Mouse (Mus musculus) stomach, embryonic 14.5 days (tissue): ENCODE measurements around the gene Zscan21. TPM values are rescaled to one million over a fixed set of nuclear protein-coding genes. Genes with fewer than 3 reads are reported as not detected.

ENCODE experiments used
- ATAC-seq: fragments of 200-750 bp; cut with Nextera tagmentation; 2 replicates; pipeline ENCODE4 v1.8.0; 2017; ENCODE audit warnings: low read depth, moderate TSS enrichment; ENCODE audit not compliant: insufficient number of reproducible peaks, insufficient read depth, low FRiP score
- H3K27ac ChIP-seq: fragments of 300-500 bp; sonication (generic); 2 replicates; pipeline ENCODE4 v1.5.1; 2014; ENCODE audit warnings: mild to moderate bottlenecking, low read length, moderate library complexity, mixed read lengths
- H3K27me3 ChIP-seq: fragments of 300-500 bp; sonication (generic); 2 replicates; pipeline ENCODE4 v1.6.1; 2014; ENCODE audit warnings: low read length, control low read depth, mixed read lengths; ENCODE audit not compliant: control insufficient read depth, insufficient read depth
- H3K36me3 ChIP-seq: fragments of 300-500 bp; sonication (generic); 2 replicates; pipeline ENCODE4 v1.6.1; 2014; ENCODE audit warnings: mild to moderate bottlenecking, control low read depth, low read length, moderate library complexity, mixed read lengths; ENCODE audit not compliant: control insufficient read depth, insufficient read depth
- H3K4me1 ChIP-seq: fragments of 300-500 bp; sonication (generic); 2 replicates; pipeline ENCODE4 v1.6.1; 2014; ENCODE audit warnings: low read length, control low read depth, mixed read lengths; ENCODE audit not compliant: control insufficient read depth, insufficient read depth
- H3K4me2 ChIP-seq: fragments of 300-500 bp; sonication (generic); replicated peaks from 2 replicates; pipeline ENCODE4 v1.6.1; 2014; ENCODE audit warnings: low read depth, low read length, control low read depth
- H3K4me3 ChIP-seq: fragments of 300-500 bp; sonication (generic); 2 replicates; pipeline ENCODE4 v1.5.1; 2014; ENCODE audit warnings: low read depth, low read length, control low read depth
- H3K9ac ChIP-seq: fragments of 300-500 bp; sonication (generic); replicated peaks from 2 replicates; pipeline ENCODE4 v1.6.1; 2014; ENCODE audit warnings: low read depth, mild to moderate bottlenecking, control low read depth, low read length, moderate library complexity, mixed read lengths
- H3K9me3 ChIP-seq: fragments of 300-500 bp; sonication (generic); 2 replicates; pipeline ENCODE4 v1.6.1; 2016; ENCODE audit warnings: low read depth, low read length, control low read depth; ENCODE audit not compliant: control insufficient read depth
- WGBS: fragments of 180-500 bp; shearing (Covaris S2); extraction: QIAGEN DNeasy Blood & Tissue Kit; methylation state at CpG from one replicate; pipeline ENCODE4 v1.1.7; 2014; 5-methylcytosine and 5-hydroxymethylcytosine counted together
- microRNA counts: library from miRNA; unstranded; fragments of <30 nt; microRNA quantifications from one replicate; lab custom pipeline; 2016
- microRNA-seq: library from miRNA; unstranded; fragments of <30 nt; microRNA quantifications from one replicate; pipeline ENCODE4, GENCODE M21; 2016
- polyA plus RNA-seq: library from polyadenylated mRNA; unstranded; fragments of >200 nt; fragmentation: Nextera tagmentation; extraction: Ambion mirVana; gene quantifications from 2 replicates; pipeline ENCODE4 v1.2.1, GENCODE M21; 2014

Zscan21 gene
- polyA plus RNA-seq, 1 experiment from 2014 or later: 60.9 TPM

DNA sequence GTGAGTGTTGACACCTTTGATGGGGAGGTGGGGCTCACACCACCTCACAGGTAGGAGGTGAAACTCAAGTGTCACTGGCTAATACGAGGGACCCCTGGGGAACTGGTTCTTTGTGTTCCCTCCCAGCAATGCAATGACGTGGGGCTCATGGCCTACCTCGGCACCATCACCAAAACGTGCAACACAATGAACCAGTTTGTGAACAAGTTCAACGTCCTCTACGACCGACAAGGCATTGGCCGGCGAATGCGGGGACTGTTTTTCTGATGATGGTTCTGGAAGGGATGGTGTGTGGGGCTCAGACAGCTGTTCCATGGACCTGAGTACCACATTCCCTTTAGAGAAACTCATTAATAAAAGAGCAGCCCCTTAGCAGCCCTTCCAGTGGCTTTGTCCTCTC, 46.9 kb downstream of the Zscan21 start:
- no peaks in the 10 kb centered on the region for H3K9me3 ChIP-seq
- no peak for ATAC-seq
- H3K9ac ChIP-seq: no peak overlapping the region
- no peak overlapping the region for H3K4me3 ChIP-seq
- no peaks in the 10 kb centered on the region for H3K27me3 ChIP-seq
- no peak overlapping the region for H3K27ac ChIP-seq
- H3K36me3 ChIP-seq: peaks cover 62% of the 10 kb centered on the region
- peaks cover 7% of the 10 kb centered on the region; the same call in 1 of the 2 replicates for H3K4me1 ChIP-seq
- H3K4me2 ChIP-seq: no peak overlapping the region
- 65% methylated on average over 10 of the region's 10 CpGs for WGBS

GRCm38 (mm10) chr5:138165594-138165993, 48.9 kb downstream of the Zscan21 start:
- WGBS: 80% methylated on average over 8 of the region's 8 CpGs
- peaks cover 76% of the 10 kb centered on the region for H3K36me3 ChIP-seq
- H3K9me3 ChIP-seq: no peaks in the 10 kb centered on the region

DNA sequence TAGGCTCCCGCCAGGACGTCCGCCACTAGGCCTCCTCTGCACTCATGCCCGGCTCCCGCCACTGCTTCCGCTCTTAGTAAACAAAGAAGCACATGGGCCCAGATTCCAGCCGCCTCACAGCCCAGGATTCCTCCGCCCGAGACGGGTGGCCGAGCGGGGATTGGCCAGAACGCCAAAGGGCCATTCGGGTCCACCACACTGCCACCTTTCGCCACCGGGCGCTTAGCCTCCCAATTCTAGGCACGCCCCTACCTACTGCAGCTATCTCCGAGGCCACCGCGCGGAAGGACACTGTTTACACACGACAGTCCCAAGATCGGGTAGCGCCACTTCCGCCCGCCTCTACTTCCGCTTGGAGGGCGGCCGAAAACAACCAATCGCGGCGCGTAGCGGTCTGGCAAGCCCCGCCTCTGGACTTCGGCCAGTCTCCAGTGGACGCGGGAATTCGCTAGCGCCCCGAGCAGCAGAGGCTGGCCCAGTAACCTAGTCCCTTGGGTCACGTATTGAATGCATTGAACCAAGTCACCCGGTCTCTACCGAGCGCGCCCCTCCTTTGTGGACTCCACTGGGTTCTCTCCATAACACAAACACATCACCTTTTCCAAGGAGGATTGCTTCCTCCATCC, 54.3 kb downstream of the Zscan21 start:
- WGBS: under 1% methylated on average over 47 of the region's 47 CpGs

More at GRCm38 (mm10) chr5:138165594-138165993, 48.9 kb downstream of the Zscan21 start:
- H3K4me2 ChIP-seq: no peak overlapping the region
- no peak overlapping the region for H3K9ac ChIP-seq
- H3K4me3 ChIP-seq: no peak overlapping the region
- no peak for ATAC-seq
- H3K27ac ChIP-seq: no peak overlapping the region
- H3K4me1 ChIP-seq: peaks cover 11% of the 10 kb centered on the region
- no peaks in the 10 kb centered on the region for H3K27me3 ChIP-seq

GRCm38 (mm10) chr5:138171695-138172491, 55.2 kb downstream of the Zscan21 start, which contains the start of the genes Ap4m1 and Mcm7:
Ap4m1 (plus strand) TSS chr5:138172002.
Mcm7 (minus strand) TSS chr5:138172422.
- peak; percentile 93 for ATAC-seq
- Histone ChIP-seq H3K27ac (peak within 1 kb of the TSS; percentile 95), H3K9ac (peak within 1 kb of the TSS; percentile 65), H3K4me2 (peak within 1 kb of the TSS; percentile 62), H3K9me3 (no peaks in the 10 kb centered on the region), H3K4me3 (peak within 1 kb of the TSS; percentile 60), H3K36me3 (peaks cover 57% of the 10 kb centered on the region), H3K4me1 (peaks cover 12% of the 10 kb centered on the region), H3K27me3 (no peaks in the 10 kb centered on the region)
- under 1% methylated on average over 54 of the region's 54 CpGs for WGBS

More for the DNA sequence above, 54.3 kb downstream of the Zscan21 start:
- Histone ChIP-seq H3K27ac (peak overlapping the region; percentile 95), H3K9ac (peak overlapping the region; percentile 65), H3K4me3 (peak overlapping the region; percentile 60), H3K4me1 (peaks cover 12% of the 10 kb centered on the region), H3K9me3 (no peaks in the 10 kb centered on the region), H3K27me3 (no peaks in the 10 kb centered on the region), H3K4me2 (peak overlapping the region; percentile 62), H3K36me3 (peaks cover 58% of the 10 kb centered on the region)
- peak; percentile 87 for ATAC-seq

GRCm38 (mm10) chr5:138173217-138173616, 56.5 kb downstream of the Zscan21 start:
- H3K4me2 ChIP-seq: peak overlapping the region; percentile 59
- peaks cover 57% of the 10 kb centered on the region for H3K36me3 ChIP-seq
- peaks cover 12% of the 10 kb centered on the region for H3K4me1 ChIP-seq
- no peaks in the 10 kb centered on the region for H3K9me3 ChIP-seq
- no peaks in the 10 kb centered on the region for H3K27me3 ChIP-seq
- no peak for ATAC-seq
- WGBS: 78% methylated on average over 3 of the region's 3 CpGs
- H3K4me3 ChIP-seq: no peak overlapping the region
- H3K9ac ChIP-seq: no peak overlapping the region
- no peak overlapping the region for H3K27ac ChIP-seq

MicroRNA genes within 50 kb of the gene (microRNA counts, 519-probe panel; counts per million panel counts)
- microRNA mmu-miR-106b (lab: Ali Mortazavi, UCI): 4,271 counts per million, percentile 85 among the panel's probes with 10 or more counts
- 5,233 counts per million, percentile 96 among the panel's probes with 10 or more counts for microRNA mmu-miR-25 (lab: Ali Mortazavi, UCI)
- microRNA mmu-miR-93 (lab: Ali Mortazavi, UCI): 4,051 counts per million, percentile 79 among the panel's probes with 10 or more counts

Small RNA genes within 50 kb of the gene (microRNA-seq; reads per million reads assigned to microRNA genes)
- gene Mir106b: 8,757 reads per million, percentile 93 among the genes with 10 or more reads in this experiment
- gene Mir25: 1,001 reads per million, percentile 72 among the genes with 10 or more reads in this experiment
- 8,547 reads per million, percentile 92 among the genes with 10 or more reads in this experiment for gene Mir93

Other genes starting within 250 kb of the Zscan21 start
- 0.70 and 1.1 TPM in 2 replicates for gene Pilrb2, start 245.1 kb upstream of the Zscan21 start, polyA plus RNA-seq
- gene Cyp3a13, start 195.3 kb upstream of the Zscan21 start, polyA plus RNA-seq: 6.2 TPM in 2 replicates
- gene Gjc3, start 153.8 kb upstream of the Zscan21 start, polyA plus RNA-seq: 0.39 and 0.55 TPM in 2 replicates
- not detected in 2 replicates for gene Azgp1, start 135.4 kb upstream of the Zscan21 start, polyA plus RNA-seq
- gene Smok3a, start 95.6 kb upstream of the Zscan21 start, polyA plus RNA-seq: not detected in 2 replicates
- gene Smok3b, start 95.5 kb upstream of the Zscan21 start, polyA plus RNA-seq: not detected in 2 replicates
- gene Smok3c, start 63.7 kb upstream of the Zscan21 start, polyA plus RNA-seq: not detected in 2 replicates
- gene Zkscan1, start 31.8 kb upstream of the Zscan21 start, polyA plus RNA-seq: 27.7 and 28.0 TPM in 2 replicates
- 18.0 and 18.2 TPM in 2 replicates for gene Zfp113, start 38.8 kb downstream of the Zscan21 start, polyA plus RNA-seq
- gene Cops6, start 44.2 kb downstream of the Zscan21 start, polyA plus RNA-seq: 235 and 240 TPM in 2 replicates
- 22.3 and 22.5 TPM in 2 replicates for gene Ap4m1, start 55.1 kb downstream of the Zscan21 start, polyA plus RNA-seq
- 154 TPM in 2 replicates for gene Mcm7, start 55.5 kb downstream of the Zscan21 start, polyA plus RNA-seq
- gene Taf6, start 70.5 kb downstream of the Zscan21 start, polyA plus RNA-seq: 89.8 and 93.8 TPM in 2 replicates
- gene Cnpy4, start 70.6 kb downstream of the Zscan21 start, polyA plus RNA-seq: 54.2 and 56.0 TPM in 2 replicates
- gene Mblac1, start 77.4 kb downstream of the Zscan21 start, polyA plus RNA-seq: 7.5 and 8.2 TPM in 2 replicates
- gene Nxpe5, start 109.0 kb downstream of the Zscan21 start, polyA plus RNA-seq: not detected in 2 replicates
- gene Lamtor4, start 138.6 kb downstream of the Zscan21 start, polyA plus RNA-seq: 66.1 and 74.0 TPM in 2 replicates
- 6.7 and 7.8 TPM in 2 replicates for gene BC037034, start 147.1 kb downstream of the Zscan21 start, polyA plus RNA-seq
- gene Gal3st4, start 155.9 kb downstream of the Zscan21 start, polyA plus RNA-seq: 2.4 and 4.4 TPM in 2 replicates
- 0.22 and 0.23 TPM in 2 replicates for gene Gm43720, start 163.1 kb downstream of the Zscan21 start, polyA plus RNA-seq
- gene Gpc2, start 163.1 kb downstream of the Zscan21 start, polyA plus RNA-seq: 5.2 and 5.8 TPM in 2 replicates
- 4.9 and 5.0 TPM in 2 replicates for gene Stag3, start 163.3 kb downstream of the Zscan21 start, polyA plus RNA-seq
- gene Pvrig, start 225.1 kb downstream of the Zscan21 start, polyA plus RNA-seq: 0.24 and 0.85 TPM in 2 replicates